Mouse (Mus musculus): ENCODE measurements around the gene Rnf180. TPM values are rescaled to one million over a fixed set of nuclear protein-coding genes. Genes with fewer than 3 reads are reported as not detected.

The Rnf180 gene
- polyA plus RNA-seq, 1 experiment: 9.1 TPM

DNA sequence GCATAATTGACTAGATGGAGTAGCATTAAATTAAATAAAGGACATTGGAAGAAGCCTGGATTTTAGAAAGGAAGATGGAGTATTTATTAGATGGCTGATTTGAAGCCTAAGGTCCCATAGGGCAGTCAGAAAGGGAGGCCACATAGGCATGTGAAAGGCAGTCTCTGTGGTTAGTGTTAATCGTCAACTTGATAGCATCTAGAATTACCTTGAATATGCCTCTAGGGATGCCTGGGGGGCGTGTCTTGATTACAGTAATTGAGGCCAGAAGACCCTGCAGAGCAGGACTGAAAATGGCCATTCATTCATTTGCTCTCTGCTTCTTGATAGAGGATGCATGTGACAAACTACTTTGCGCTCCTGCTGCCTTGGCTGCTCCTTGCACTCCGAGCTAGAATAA, 9.4 kb upstream of the Rnf180 start:
- WGBS: 73% methylated on average over 4 of the region's 4 CpGs
- no peak overlapping the region for H3K4me3 ChIP-seq (replicated peaks; ENCODE audit: insufficient read depth, low read depth, low read length)
- no peaks in the 10 kb centered on the region for H3K27me3 ChIP-seq (ENCODE audit: control insufficient read depth, insufficient read depth, low read length)
- no peak overlapping the region for H3K27ac ChIP-seq (ENCODE audit: insufficient read depth, low read length)
- no peaks in the 10 kb centered on the region for H3K4me1 ChIP-seq (ENCODE audit: control insufficient read depth, insufficient read depth, low read length)
- TF ChIP-seq CTCF (IDR thresholded peaks at IDR 0.05; ENCODE audit: borderline replicate concordance, insufficient read depth, low read depth, low read length) (no peak), POLR2A (IDR thresholded peaks at IDR 0.05; ENCODE audit: borderline replicate concordance, insufficient read depth, low read length) (no peak)
- DNase-seq: no peak

DNA sequence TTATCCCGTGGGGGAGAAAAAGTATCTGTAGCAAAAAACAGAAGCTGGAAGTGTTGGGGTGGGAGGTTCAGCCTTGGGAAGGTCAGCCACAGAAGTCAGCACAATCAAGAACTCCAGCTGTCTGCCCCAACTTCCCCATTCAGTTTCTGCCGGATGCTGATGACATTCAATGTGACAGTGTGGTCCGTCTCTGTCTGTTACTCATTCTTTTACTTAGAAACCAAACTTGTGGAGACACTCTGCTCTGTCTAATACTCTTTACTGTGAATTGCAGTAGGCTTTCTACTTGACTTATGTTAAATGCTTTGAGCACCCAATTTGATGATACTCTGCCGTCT, 5.4 kb upstream of the Rnf180 start:
- 67% methylated on average over 4 of the region's 4 CpGs for WGBS
- Histone ChIP-seq H3K4me3 (replicated peaks; ENCODE audit: insufficient read depth, low read depth, low read length) (no peak overlapping the region), H3K27me3 (ENCODE audit: control insufficient read depth, insufficient read depth, low read length) (no peaks in the 10 kb centered on the region), H3K4me1 (ENCODE audit: control insufficient read depth, insufficient read depth, low read length) (no peaks in the 10 kb centered on the region), H3K27ac (ENCODE audit: insufficient read depth, low read length) (no peak overlapping the region)
- DNase-seq: no peak
- TF ChIP-seq CTCF (IDR thresholded peaks at IDR 0.05; ENCODE audit: borderline replicate concordance, insufficient read depth, low read depth, low read length) (no peak), POLR2A (IDR thresholded peaks at IDR 0.05; ENCODE audit: borderline replicate concordance, insufficient read depth, low read length) (no peak)

DNA sequence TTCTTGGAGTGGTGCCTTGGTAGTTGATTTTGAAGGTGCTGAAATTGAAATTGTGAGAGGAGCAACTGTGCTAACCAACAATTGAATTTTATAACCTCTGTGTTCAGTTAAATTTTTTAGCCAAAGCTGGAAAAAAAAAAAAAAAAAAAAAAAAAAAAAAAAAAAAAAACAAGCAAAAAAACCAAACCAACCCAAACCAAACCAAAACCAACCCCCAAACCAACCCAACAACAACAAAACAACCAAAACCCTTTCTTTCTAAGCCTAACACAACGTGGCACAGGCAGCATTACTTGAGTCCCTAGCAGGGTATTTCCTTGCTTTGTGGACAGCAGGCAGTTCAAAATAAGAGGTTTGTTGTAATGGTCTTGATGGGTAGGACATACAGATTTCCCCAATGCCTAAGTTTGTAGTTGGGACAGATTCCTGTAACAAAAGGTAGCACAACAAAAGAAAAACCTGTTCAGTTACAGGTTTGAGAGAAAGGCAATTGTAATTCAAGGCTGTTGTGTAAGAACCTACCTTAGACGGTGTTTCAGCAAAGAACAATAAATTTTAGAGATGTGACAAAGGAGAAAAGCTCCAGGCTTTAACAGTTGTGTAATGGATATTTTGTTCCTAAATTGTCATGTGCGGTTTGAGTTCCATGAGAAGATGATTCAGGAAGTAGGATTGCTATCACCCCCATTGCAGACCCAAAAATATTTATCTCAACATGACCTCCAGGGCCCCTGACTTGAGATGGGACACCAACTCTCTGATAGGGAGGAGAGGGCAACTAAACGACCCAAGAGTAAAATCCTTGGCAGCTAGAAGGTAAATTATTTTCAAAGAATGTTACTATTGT, 4.8 kb upstream of the Rnf180 start:
- Histone ChIP-seq H3K4me3 (replicated peaks; ENCODE audit: insufficient read depth, low read depth, low read length) (no peak overlapping the region), H3K27ac (ENCODE audit: insufficient read depth, low read length) (no peak overlapping the region), H3K27me3 (ENCODE audit: control insufficient read depth, insufficient read depth, low read length) (no peaks in the 10 kb centered on the region), H3K4me1 (ENCODE audit: control insufficient read depth, insufficient read depth, low read length) (no peaks in the 10 kb centered on the region)
- no peak for DNase-seq
- 63% methylated on average over 4 of the region's 4 CpGs for WGBS
- TF ChIP-seq CTCF (IDR thresholded peaks at IDR 0.05; ENCODE audit: borderline replicate concordance, insufficient read depth, low read depth, low read length) (no peak), POLR2A (IDR thresholded peaks at IDR 0.05; ENCODE audit: borderline replicate concordance, insufficient read depth, low read length) (no peak)

DNA sequence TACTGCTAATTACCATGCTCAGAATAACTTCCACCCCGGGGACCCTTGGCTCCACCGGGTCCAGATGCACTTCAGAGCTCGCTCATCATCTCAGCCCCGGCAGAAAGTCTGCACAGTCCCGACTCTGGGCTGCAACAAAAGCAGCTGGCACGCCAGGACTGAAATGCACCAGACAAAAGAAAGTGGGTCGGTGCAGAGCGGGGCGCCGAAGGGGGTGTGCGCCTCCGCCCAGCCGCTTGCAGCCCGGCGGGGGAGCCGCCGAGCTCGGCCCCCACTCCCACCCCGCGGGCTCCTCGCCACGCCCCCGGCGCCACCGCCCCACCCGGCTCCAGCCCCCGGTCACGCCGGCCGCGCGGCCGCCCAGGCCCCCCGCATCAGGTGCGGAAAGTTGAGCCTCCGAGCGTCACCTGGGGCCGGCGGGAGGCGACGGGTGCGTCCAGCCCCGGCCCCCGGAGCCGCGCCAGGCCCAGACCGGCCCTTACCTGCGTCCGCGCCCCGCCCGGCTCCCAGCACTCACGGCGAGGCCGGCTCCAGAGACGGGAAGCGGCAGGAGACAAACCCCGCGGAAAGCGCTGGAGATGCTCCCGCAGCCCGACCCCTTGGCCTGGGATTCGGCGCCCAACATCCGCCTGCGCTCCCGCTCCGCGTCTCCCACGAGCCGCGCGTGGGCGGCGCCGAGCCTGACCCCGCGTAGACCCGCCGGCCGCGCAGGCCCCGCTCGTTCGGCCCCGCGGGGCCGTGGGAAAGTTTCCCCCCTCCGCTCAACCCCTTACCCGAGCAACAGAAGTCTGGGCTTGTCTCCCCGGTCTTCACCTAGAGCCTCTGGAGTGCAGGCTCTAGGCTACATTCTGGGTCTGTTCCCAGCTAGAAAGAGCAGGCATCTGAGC, 591 bp downstream of the Rnf180 start:
- WGBS: under 1% methylated on average over 91 of the region's 91 CpGs
- no peak for TF ChIP-seq POLR2A (IDR thresholded peaks at IDR 0.05; ENCODE audit: borderline replicate concordance, insufficient read depth, low read length)
- TF ChIP-seq CTCF (IDR thresholded peaks at IDR 0.05; ENCODE audit: borderline replicate concordance, insufficient read depth, low read depth, low read length): no peak
- DNase-seq: peak; percentile 58 to 74

DNA sequence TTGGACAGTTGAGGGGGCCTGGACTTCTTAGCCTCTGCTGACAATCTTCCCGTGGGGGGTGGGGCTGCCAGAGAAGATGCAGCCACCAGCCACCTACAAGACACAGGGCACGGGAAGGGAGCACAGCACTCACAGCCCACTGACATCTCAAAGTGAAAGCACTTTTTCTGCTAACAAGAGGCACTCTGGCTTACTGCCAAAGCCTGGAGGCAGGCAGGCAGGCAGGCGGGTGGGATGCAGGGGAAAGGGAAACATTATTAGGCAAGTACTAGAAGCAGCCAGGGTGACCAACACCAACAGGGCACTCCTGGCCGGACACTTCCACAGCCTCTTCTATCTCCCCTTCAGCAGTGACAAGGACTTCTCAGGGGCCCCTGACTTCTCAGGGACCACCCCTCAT, 2.8 kb downstream of the Rnf180 start:
- no peaks in the 10 kb centered on the region for H3K27me3 ChIP-seq (ENCODE audit: control insufficient read depth, insufficient read depth, low read length)
- H3K4me1 ChIP-seq (ENCODE audit: control insufficient read depth, insufficient read depth, low read length): no peaks in the 10 kb centered on the region
- no peak overlapping the region for H3K4me3 ChIP-seq (replicated peaks; ENCODE audit: insufficient read depth, low read depth, low read length)
- TF ChIP-seq CTCF (IDR thresholded peaks at IDR 0.05; ENCODE audit: borderline replicate concordance, insufficient read depth, low read depth, low read length): no peak
- TF ChIP-seq POLR2A (IDR thresholded peaks at IDR 0.05; ENCODE audit: borderline replicate concordance, insufficient read depth, low read length): no peak
- H3K27ac ChIP-seq (ENCODE audit: insufficient read depth, low read length): no peak overlapping the region
- peak; percentile 11 to 20 for DNase-seq
- 42% methylated on average over 4 of the region's 4 CpGs for WGBS

More for the DNA sequence above, 591 bp downstream of the Rnf180 start:
- H3K27ac ChIP-seq (ENCODE audit: insufficient read depth, low read length): 0 out of 2 replicates have a peak overlapping the region, but pooled peaks have one; percentile 24
- H3K27me3 ChIP-seq (ENCODE audit: control insufficient read depth, insufficient read depth, low read length): no peaks in the 10 kb centered on the region
- H3K4me3 ChIP-seq (replicated peaks; ENCODE audit: insufficient read depth, low read depth, low read length): peak overlapping the region; percentile 57
- no peaks in the 10 kb centered on the region for H3K4me1 ChIP-seq (ENCODE audit: control insufficient read depth, insufficient read depth, low read length)

DNA sequence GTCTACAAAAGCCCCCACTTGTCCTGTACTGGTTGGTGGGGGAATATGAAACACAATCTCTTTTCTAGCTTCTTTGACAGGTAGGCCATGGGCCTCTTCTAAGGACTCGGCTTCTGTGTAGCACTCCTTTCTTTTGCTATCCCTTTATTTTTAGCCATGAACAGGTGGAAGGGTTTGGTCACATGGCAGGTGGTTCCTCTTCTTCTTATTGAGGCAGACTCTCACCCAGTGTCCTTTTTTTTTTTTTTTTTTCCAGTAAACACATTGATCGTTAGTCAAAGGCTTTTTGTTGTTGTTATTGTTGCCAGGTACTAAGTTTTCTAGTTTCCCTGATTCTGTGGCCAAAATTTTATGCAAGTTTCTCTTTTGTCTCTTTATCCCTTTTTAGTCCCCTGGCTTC, 4.0 kb downstream of the Rnf180 start:
- DNase-seq: no peak
- WGBS: 55% methylated on average over 2 of the region's 2 CpGs
- no peak overlapping the region for H3K4me3 ChIP-seq (replicated peaks; ENCODE audit: insufficient read depth, low read depth, low read length)
- TF ChIP-seq CTCF (IDR thresholded peaks at IDR 0.05; ENCODE audit: borderline replicate concordance, insufficient read depth, low read depth, low read length) (no peak), POLR2A (IDR thresholded peaks at IDR 0.05; ENCODE audit: borderline replicate concordance, insufficient read depth, low read length) (no peak)
- H3K4me1 ChIP-seq (ENCODE audit: control insufficient read depth, insufficient read depth, low read length): no peaks in the 10 kb centered on the region
- no peak overlapping the region for H3K27ac ChIP-seq (ENCODE audit: insufficient read depth, low read length)
- no peaks in the 10 kb centered on the region for H3K27me3 ChIP-seq (ENCODE audit: control insufficient read depth, insufficient read depth, low read length)

DNA sequence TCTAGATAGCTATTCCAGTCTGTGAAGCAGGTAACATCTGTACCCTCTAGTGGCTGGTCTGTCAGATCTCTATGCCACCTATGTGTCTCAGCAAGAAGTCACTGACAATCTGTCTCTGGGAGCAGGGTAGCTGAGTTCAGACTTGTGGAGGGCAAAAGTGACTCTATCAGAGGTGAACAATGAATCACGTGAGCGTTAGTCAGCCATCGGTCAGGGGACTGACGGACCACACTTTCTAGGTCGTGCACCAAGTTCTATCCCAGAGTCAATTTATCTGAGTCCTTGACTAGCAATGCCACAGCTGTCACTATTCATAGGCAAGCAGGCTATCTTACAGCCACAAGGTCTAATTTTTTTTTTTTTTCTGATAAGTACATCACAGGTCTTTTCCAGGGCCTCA, 4.6 kb downstream of the Rnf180 start:
- 90% methylated on average over 5 of the region's 5 CpGs for WGBS
- DNase-seq: no peak
- no peaks in the 10 kb centered on the region for H3K4me1 ChIP-seq (ENCODE audit: control insufficient read depth, insufficient read depth, low read length)
- no peak overlapping the region for H3K4me3 ChIP-seq (replicated peaks; ENCODE audit: insufficient read depth, low read depth, low read length)
- H3K27ac ChIP-seq (ENCODE audit: insufficient read depth, low read length): no peak overlapping the region
- no peaks in the 10 kb centered on the region for H3K27me3 ChIP-seq (ENCODE audit: control insufficient read depth, insufficient read depth, low read length)
- no peak for TF ChIP-seq POLR2A (IDR thresholded peaks at IDR 0.05; ENCODE audit: borderline replicate concordance, insufficient read depth, low read length)
- TF ChIP-seq CTCF (IDR thresholded peaks at IDR 0.05; ENCODE audit: borderline replicate concordance, insufficient read depth, low read depth, low read length): no peak
